Mouse (Mus musculus): ENCODE measurements around the gene Thrb.

Thrb gene

DNA sequence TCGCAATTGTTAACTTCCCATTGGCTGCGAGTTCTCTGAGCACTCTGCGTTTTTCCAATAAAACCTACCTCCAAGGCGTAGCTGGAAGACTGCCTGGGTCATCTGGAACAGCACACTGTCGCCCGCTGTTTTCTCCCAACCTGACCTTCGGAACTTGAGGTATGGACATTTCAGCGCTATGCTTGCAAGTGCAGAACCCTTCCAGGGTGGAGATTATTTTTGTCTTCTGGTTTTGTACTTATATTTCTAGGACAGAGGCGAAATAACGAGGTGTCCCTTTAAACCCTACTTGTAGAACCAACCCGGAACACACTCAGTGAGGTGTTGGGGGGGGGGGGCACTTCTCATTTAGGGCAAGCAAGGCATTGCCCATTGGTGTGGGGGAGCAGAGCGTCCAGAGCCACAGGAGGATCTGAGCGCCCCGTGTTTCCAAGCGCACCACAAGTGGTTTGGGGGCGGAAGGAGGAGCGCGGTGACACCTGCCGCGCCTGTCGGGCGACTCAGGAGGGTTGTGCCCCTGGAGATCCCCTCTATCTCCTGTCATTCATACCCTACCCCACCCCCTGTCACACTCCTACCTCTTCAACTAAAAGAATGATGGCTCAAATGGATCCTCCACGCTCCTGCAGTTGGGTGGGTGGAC, at the start of gene Thrb:
TSS of gene Thrb (plus strand) at position 576 of the 643 bp plus-strand sequence.
- no peak for DNase-seq (ENCODE audit: low spot score)

DNA sequence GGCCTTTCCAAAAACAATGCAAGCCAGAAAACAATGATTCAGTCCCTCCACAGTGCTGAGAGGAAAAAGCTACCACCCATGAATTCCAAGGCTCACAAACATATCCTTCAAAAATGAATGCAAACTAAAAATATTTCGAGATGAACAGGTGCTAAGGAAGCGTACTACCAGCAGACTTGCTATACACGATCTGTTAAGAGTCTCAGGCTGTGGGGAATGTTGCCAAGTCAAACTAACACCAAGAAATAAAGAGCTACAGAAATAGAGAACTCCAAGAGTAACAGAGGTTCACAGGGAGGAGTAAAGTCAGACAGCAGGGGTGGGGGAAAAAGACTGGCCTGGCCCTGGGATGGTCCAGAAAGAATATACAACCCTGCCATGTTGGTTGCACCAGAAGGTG, 38.4 kb upstream of the Thrb start:
- peak; percentile 47 for DNase-seq (ENCODE audit: low spot score)

DNA sequence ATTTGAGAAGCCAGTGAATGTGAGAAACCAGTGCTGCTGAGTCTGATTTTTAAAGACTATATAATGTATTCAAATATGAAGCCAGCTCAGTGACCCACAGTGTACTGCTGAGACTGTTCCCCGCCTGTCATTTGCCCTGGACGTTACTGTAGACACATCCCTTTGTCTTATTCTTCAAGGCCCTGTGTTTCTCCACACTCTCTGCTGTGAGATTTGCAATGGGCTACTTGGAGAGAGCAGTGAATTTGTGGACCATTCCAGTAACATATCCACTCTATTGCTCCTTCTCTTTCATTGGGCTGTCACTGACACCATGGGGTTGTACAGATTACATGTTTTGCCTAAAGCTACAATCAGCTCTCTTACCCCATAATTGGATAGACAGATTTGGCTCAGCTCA, 36.1 kb upstream of the Thrb start:
- no peak for DNase-seq (ENCODE audit: low spot score)

DNA sequence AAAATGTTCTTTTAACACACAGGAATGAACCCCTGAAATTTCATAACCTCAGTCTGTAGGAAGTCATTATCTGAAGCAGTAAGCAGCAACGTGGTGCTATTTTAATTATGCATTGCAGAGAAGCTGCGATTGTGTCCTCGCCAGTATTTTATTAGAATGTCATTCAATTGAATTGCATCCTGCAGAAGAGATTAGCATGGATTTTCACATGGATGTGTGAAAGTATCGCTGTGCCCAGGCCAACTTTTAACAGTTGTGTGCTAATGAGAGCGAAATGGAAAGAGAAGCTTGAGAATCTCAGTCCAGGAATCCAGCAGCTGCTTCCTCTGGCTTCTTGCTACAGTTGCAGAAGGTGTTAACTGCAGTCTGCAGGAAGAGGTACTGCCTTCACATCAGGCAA, 30.8 kb upstream of the Thrb start:
- DNase-seq (ENCODE audit: low spot score): no peak

DNA sequence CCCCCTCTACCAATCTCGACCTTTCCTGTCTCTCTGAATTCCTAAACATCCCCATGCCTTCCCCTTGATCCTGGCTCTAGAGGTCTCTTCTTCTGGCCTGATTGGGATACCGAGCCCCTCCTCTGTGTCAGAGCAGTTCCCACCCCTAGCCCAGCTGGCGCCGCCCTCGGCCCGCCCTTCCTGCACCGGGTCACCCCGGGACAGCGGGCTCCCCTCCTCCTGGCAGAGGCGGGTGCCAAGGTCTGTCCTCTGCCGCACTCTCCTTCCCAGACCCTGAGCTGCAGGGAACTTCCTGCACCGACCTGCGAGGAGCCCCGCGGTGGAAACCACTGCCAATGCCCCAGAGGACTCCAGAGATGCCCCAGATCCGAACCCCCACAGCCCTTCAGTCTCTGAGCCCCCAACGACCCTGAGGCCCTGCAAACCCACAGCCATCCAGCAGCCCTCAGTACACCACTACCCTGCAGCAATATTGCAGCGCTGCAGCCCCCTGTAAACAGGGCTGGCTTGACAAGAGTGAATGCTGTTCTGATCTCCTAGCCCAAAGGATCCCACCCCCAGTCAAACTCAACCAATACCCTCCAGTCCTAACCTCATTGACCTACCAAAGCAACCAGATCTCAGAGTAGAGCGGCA, 27.1 kb upstream of the Thrb start:
- no peak for DNase-seq (ENCODE audit: low spot score)

DNA sequence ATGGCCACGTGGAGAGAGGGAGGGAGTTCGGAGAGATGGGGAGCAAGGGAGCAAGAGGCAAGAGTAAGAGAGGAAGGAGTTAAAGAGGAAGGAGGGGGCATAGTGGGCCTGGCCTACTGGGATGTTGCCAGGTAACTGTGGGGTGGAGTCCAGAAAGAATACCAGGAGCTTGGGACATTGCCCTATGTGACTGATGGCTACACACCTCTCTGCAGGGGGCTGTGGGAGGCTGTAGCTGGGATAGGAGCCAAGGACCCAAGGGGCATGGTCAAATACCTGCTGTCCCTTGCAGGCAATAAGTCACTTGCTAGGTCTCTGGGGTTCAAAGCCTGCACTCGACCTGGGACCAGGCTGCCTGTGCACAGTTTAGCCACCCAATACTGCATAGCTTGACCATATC, 23.1 kb upstream of the Thrb start:
- no peak for DNase-seq (ENCODE audit: low spot score)

DNA sequence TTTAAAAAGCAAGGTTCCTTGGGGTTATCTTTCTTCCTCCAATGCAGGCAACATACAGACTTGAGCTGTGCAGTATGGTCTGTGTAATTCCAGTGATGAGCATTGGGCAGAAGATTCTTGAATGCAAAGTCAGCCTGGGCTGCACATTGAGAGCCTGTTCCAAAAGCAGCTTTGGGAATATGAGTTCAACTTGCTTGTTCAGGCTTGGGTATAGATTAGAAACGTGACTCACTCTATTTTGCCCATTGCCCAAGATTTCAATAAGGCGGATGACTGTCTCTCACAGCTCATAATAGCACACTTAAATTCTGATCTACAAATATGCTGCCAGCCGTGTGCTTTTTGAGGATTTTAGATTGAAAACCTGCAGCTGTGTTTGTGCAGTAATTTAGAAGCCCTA, 18.3 kb upstream of the Thrb start:
- no peak for DNase-seq (ENCODE audit: low spot score)

DNA sequence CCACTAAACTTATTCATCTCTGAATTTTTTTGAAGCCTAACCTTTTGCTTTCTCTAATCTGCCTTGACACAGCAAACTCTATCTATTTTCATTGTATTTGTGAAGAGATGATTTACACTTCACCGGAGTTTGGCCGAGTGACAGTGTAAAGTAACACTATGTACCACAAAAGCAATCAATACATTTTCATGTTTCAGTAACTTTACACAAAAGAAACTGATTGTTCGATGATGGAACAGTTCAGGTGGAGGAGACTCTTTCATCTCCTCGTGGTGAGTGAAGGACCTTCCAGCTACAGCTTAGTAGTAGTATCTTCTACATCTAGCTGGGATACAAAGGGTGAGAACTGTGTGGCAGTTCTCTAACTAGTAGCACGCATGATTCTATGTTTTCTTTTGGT, 5.0 kb upstream of the Thrb start:
- no peak for DNase-seq (ENCODE audit: low spot score)

DNA sequence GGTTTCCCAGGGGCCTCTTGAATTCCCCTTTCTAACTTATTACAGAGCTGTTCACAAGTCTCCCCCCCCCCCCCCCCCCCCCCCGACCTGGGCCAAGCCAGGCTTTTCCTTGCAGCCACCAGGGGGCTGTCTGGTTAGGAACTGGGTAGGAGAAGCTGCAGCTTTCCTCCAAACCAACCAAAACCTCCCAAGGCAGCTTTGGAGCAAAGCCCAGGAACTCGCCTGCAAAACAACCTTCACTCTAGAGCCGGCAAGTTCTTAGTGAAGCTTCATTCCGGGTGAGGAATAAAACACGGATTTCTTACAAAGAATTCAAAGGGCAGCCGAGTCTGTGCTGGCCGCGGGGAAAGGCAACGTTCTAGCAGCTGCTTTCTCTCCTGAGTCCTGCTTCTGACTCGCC, 1.0 kb upstream of the Thrb start:
- peak; percentile 72 for DNase-seq (ENCODE audit: low spot score)

DNA sequence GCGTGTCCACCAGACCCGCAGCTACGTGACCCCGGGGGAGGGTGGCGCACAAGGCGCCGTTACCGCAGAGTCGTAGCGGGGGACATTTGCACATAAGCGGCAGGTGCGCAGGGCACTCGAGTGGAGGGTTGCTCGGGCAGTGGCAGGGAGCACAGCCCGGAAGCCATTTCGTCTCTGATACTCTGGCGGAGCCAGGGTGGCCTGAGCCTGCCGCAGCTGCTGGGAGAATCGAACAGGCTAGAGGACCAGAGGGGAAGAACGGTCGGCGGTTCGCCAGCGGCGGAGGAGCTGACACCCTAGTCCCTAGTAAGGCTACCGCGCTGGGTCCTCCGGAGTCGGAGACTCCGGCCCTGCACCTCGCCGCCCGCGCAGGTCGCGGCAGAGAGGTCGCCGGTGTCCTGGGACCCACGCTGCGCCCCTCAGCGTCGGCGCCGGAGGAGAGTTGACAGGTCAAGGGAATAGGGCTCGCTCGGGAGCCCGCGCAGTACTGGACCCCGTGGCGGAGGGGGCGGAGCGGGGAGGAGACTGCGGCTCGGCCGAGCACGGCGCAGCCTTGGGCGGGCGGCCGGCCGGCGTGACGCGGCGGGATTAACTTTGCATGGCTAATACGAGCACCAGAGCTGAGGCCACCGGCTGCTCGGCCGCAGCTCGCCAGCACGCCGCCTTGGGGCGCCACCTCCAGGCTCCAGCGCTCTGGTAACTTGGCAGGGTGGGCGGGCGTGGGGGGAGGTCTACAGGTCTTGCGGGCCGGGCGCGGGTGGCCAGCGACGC, 453 bp downstream of the Thrb start:
- DNase-seq (ENCODE audit: low spot score): peak; percentile 62

DNA sequence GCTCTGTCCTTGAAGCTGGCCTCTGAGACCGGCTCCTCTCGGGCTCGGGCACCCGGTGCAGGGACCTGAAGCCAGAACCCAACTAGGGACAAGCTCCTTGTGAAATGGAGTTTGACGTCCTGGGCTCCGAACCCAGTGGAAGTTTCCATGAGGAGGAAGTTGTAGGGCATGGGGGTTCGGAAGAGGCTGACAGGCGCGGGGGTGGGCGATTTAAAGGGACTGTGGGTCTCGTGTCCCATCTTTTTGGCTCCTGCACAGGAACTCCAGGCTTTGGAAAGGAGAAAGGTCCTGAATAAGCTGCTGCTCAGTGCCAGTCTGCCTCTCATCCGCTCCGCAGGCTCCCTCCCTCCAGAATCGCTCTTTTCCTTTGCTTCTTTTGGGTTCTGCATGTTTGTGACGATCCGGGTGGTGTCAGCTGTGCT, 1.1 kb downstream of the Thrb start:
- no peak for DNase-seq (ENCODE audit: low spot score)

DNA sequence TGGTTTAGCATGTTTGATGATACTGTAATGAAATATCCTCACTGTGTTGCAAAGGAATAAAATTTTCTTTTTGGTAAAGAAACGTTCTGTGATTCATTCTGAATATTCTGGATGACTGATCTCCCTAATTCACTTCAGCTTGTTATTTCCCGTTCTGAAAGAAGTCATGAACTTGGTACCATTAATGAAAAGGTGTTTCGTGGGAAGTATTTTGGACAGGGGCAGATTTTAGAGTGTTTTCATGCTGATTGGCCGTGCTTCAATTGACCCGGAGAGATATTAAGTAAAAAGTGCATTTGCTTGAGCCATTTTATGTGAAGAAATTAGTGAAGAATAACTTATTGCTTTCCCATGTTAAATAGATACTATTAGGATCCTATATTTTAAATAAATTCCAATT, 2.0 kb downstream of the Thrb start:
- DNase-seq (ENCODE audit: low spot score): no peak

DNA sequence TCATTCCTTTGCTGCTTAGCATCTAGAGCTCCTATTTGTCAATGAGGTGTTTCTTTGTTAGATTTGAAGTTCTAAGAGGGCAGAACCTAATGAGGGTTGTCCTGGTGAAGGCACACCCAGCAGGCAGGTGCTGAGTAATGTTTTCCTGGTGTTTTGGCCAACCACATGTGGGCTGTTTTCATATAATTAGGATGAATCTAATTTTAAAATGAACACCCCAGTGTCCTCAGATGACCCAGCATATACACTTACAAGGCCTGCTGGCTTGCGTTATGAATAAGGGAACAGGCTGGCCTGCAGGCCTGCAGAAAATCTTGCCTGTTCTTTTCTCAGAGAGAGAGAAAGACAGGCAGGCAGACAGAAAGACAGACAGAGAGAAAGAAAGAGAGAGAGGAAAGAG, 14.3 kb downstream of the Thrb start:
- no peak for DNase-seq (ENCODE audit: low spot score)

DNA sequence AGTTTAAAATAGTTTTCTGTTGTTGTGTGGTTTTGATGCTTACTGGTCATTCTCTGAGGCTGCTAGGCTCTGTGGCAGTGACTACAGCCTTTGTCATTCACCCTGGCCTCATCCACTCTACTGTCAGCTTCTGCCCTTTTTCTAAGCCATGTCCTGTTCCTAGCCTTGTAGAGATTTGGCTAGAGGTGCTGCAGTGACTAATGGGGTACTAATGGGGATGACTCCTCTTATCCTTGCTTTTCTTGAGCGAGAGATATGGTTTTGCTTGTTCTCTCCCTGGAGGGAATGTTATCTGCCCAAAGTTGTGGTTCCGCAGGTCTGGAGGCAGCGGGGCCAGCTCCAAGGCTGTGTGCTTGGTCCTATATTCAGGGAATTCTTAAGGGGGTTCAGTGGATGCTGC, 15.2 kb downstream of the Thrb start:
- no peak for DNase-seq (ENCODE audit: low spot score)

DNA sequence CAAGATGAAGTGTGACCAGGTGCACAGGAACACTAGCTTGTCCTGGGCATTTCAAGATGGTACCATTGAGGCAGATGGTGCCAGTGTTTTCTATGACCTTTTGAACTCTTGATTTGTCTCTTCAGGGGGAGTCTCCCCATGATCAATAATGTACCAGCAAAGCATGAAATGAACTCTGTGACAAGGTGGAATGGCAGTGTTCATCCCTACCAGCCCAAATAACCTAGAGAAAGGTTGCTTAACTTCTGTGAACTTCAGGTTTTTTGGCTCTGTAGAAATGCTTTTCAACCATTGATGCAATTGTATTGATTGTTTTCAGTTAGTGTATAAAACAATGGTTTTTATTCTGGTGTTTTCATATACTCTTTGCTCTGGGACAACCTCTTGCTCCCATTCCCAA, 21.4 kb downstream of the Thrb start:
- no peak for DNase-seq (ENCODE audit: low spot score)

DNA sequence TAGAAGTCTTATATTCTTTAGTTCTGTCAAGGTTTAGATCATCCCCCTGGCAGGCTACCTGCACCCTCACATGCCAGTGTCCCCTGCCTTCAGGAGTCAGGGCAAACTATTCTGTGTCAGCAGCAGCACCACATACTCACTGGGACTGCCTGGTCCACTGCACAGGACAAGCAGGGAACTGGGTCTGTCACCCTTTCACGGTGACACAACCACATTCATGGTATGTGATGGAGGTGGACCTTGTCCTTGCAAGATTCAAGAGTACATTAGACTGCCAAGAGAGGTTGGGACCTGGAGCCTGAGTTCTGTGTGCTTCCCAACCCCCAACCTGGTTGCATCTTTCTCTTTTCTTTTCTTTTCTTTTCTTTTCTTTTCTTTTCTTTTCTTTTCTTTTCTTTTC, 24.8 kb downstream of the Thrb start:
- no peak for DNase-seq (ENCODE audit: low spot score)

DNA sequence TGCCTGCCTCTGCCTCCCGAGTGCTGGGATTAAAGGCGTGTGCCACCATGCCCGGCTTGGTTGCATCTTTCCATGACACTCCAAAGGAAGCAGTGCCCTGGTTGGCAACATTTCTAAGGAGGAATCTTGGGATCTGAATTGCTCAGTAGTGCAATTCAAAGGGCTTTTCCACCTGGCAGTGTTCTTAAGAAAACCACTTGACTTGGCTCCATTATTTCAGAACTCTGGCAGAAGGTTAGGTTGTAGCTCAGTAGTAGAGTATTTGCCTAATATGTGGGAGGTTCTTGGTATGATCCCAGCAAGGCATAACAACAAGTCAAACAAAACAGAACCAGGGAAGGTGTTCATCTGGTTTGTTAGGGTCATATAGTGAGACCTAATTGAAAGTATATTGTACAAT, 25.4 kb downstream of the Thrb start:
- DNase-seq (ENCODE audit: low spot score): no peak

DNA sequence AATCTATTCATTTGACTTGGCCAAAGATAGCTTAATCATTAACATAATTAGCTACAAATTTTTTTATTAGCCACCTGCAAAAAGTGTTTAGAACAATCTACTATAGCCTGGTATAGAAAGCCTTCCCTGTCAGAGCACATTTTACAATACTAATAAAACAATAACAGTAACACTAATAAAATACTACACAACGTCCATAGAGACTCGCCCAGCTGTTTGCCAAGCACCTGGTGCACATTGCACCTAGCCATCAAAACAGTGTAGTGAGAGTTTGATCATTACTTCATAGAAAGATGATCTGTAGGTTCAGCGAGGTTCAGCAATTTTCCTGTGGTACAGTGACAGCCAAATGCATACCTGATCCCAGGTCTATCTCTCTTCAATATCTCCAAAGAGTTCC, 26.9 kb downstream of the Thrb start:
- DNase-seq (ENCODE audit: low spot score): no peak

DNA sequence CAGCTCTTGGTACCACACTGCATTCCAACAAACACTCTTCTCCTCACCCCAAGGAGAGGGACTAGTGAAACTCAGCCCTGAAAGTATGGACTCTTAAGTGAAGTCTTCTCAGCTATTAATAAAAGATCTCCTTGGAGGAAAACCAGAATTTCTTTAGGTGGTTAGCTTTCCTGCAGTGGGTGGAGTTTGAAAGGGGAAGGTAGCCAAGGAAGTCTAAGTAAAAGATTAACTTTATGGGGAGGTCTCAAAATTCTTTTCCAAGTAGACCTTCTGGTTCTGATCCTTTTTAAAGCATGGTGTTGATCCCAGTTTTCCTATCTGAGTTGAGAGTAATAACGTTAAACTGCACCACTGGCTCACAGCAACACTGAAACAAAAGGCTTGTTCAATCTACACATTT, 31.2 kb downstream of the Thrb start:
- no peak for DNase-seq (ENCODE audit: low spot score)

DNA sequence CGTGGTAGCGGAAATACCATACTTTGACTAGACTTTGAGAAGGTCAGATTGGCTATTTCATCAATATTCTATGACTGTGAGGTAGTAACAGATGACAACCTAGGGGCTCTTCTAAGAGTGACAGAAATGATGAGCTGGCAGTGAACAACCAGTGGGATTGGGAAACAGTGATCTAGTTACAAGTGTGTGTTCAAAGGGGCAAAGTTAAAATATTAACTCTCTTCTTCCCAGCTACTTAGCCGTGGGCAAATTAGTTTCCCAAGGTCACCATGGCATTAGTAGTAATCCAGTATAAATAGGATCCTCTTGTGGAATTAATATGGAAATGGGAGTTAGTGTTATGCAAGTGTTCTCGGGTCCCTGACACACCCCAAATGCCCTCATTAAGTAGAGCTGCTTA, 35.5 kb downstream of the Thrb start:
- DNase-seq (ENCODE audit: low spot score): no peak

DNA sequence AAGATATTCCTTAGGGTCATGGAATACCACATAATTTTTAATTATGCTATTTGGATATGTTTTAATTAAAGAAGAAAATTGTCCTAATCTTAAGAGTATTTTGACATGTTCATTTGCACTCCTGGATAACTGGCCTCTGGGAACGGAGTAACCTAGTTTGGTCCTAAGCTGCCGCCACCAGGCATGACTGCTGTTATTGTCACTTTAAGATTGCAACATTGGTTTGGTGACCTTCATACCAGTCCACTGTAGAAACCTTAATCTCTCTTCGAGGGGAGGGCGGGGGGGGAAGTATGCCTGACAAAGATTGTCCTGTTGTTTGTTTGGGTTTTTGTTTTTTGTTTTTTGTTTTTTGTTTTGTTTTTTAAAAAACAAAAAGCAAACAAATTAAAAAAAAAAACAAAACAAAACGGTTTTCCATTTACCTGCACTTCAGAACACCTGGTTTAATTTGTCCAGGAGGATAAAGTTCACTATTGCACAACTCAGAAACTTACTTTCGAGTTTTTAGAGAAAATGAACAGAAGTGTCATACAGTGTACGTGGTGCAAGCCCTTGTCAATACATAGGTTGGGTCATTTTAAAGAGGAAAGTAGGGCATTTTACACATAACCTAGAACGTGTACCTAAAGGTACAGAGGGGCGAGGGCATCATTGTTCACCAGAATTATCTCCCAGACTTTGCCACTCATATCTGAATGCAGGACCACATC, 38.0 kb downstream of the Thrb start:
- DNase-seq (ENCODE audit: low spot score): no peak

DNA sequence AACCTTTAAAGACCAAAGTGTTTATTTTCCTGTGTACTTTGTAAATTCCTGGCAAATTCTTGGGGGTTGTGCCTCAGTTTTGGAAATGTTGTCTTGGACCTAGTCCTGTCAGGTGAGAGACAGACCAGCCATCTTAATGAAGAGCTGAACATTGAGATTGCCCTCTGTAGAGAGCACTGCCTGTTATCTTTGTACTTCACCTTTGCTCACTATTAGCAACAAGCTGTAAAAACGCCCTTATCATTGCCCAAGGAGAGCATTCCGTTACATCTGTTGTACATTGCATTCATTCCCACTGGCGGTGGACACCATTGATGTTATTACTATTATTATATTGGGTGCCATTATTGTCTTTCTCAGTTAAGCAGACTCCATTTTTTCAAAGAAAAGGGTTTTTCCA, 40.2 kb downstream of the Thrb start:
- DNase-seq (ENCODE audit: low spot score): no peak
